ENCODE assay signal across 19 mouse cellular contexts in genomic region chr16:38448458-38448857, GRCm38 (mm10). TPM values are rescaled to one million over a fixed set of nuclear protein-coding genes. Genes with fewer than 3 reads are reported as not detected.
"Had no signal": no experiment of that assay in that cellular context is flagged by ENCODE, and none has a peak within 500 bp of the region (broad histone marks: within the 10 kb centered on the region; RNA-seq: fewer than 3 reads in every experiment).

No protein-coding gene starts in this region.

- H3K4me3 ChIP-seq: midbrain, embryonic 10.5 days; midbrain, embryonic 12.5 days; myocyte; neural tube, embryonic 13.5 days; neural tube, embryonic 15.5 days; stomach, embryonic 15.5 days had no signal

- H3K9ac ChIP-seq: lung, embryonic 14.5 days; midbrain, embryonic 12.5 days; neural tube, embryonic 13.5 days; neural tube, embryonic 15.5 days; stomach, embryonic 15.5 days had no signal

- H3K9me3 ChIP-seq: midbrain, embryonic 10.5 days; midbrain, embryonic 12.5 days; neural tube, embryonic 13.5 days; neural tube, embryonic 15.5 days; stomach, embryonic 15.5 days had no signal

- H3K27ac ChIP-seq: midbrain, embryonic 10.5 days; midbrain, embryonic 12.5 days; neural tube, embryonic 13.5 days; neural tube, embryonic 15.5 days; stomach, embryonic 15.5 days; stomach, postnatal 0 days had no signal

- H3K27me3 ChIP-seq: midbrain, embryonic 12.5 days; neural tube, embryonic 13.5 days; neural tube, embryonic 15.5 days; stomach, embryonic 15.5 days had no signal

- ATAC-seq: midbrain, embryonic 16.5 days had no signal

- H3K4me2 ChIP-seq: lung, embryonic 14.5 days; midbrain, embryonic 12.5 days; neural tube, embryonic 13.5 days; neural tube, embryonic 15.5 days; stomach, embryonic 15.5 days had no signal

- DNase-seq: lung, adult 18-20 months; lung, embryonic 14.5 days; lung, postnatal 10 days; lung, postnatal 4 days; midbrain, embryonic 14.5 days; retina, postnatal 1 day; right cerebral cortex, adult 18-20 months; thymus, adult 2 months; thymus, postnatal 25 days; thymus, postnatal 4 days had no signal

RNA-seq across cellular contexts. Expression of gene Cd80, which starts 6.9 kb away (rescaled TPM):
- total RNA-seq: megakaryocyte-erythroid progenitor cell, adult 5-6 weeks had no signal

RNA-seq across cellular contexts. Expression of gene Pla1a, which starts 15.5 kb away (rescaled TPM):
- total RNA-seq: megakaryocyte-erythroid progenitor cell, adult 5-6 weeks had no signal
